Mouse (Mus musculus): ENCODE data around the gene Zbtb49.

Zbtb49 gene

GRCm38 (mm10) chr5:38195941-38196340, 24.3 kb downstream of the Zbtb49 start:
- no peak for DNase-seq (ENCODE audit: low spot score)

GRCm38 (mm10) chr5:38194946-38195345, 25.3 kb downstream of the Zbtb49 start:
- no peak for DNase-seq (ENCODE audit: low spot score)

GRCm38 (mm10) chr5:38190907-38191306, 29.4 kb downstream of the Zbtb49 start:
- DNase-seq (ENCODE audit: low spot score) = no peak

- no peak for DNase-seq (ENCODE audit: low spot score)
Measured at GRCm38 (mm10) chr5:38187006-38187405, 33.3 kb downstream of the Zbtb49 start.

- DNase-seq (ENCODE audit: low spot score) = no peak
Measured at GRCm38 (mm10) chr5:38184688-38185285, 35.5 kb downstream of the Zbtb49 start.

GRCm38 (mm10) chr5:38174256-38174912, 45.9 kb downstream of the Zbtb49 start:
- DNase-seq (ENCODE audit: low spot score) = no peak

GRCm38 (mm10) chr5:38173766-38174165, 46.5 kb downstream of the Zbtb49 start:
- DNase-seq (ENCODE audit: low spot score) = no peak

- no peak for DNase-seq (ENCODE audit: low spot score)
Measured at GRCm38 (mm10) chr5:38168497-38168896, 51.8 kb downstream of the Zbtb49 start.

- no peak for DNase-seq (ENCODE audit: low spot score)
Measured at GRCm38 (mm10) chr5:38159634-38160413, 60.4 kb downstream of the Zbtb49 start, which contains the start of gene Nsg1. Nsg1 (minus strand) TSS chr5:38159907.

GRCm38 (mm10) chr5:38158947-38159633, 61.2 kb downstream of the Zbtb49 start:
- peak; percentile 64 for DNase-seq (ENCODE audit: low spot score)

- no peak for DNase-seq (ENCODE audit: low spot score)
Measured at GRCm38 (mm10) chr5:38158501-38158946, 61.7 kb downstream of the Zbtb49 start.

- DNase-seq (ENCODE audit: low spot score) = no peak
Measured at GRCm38 (mm10) chr5:38157481-38158020, 62.7 kb downstream of the Zbtb49 start.

GRCm38 (mm10) chr5:38153636-38154035, 66.6 kb downstream of the Zbtb49 start:
- no peak for DNase-seq (ENCODE audit: low spot score)

- DNase-seq (ENCODE audit: low spot score) = no peak
Measured at GRCm38 (mm10) chr5:38152201-38153108, 67.8 kb downstream of the Zbtb49 start.

GRCm38 (mm10) chr5:38151264-38151663, 69.0 kb downstream of the Zbtb49 start:
- DNase-seq (ENCODE audit: low spot score) = peak; percentile 78

- DNase-seq (ENCODE audit: low spot score) = no peak
Measured at GRCm38 (mm10) chr5:38146524-38146923, 73.7 kb downstream of the Zbtb49 start.

- DNase-seq (ENCODE audit: low spot score) = no peak
Measured at GRCm38 (mm10) chr5:38140893-38141292, 79.4 kb downstream of the Zbtb49 start.

Measured in left cerebral cortex, adult 11 months (tissue).